Mouse (Mus musculus) heart, embryonic 12.5 days (tissue): Measurements from ENCODE around the gene Sap30. TPM values are rescaled to one million over a fixed set of nuclear protein-coding genes. Genes with fewer than 3 reads are reported as not detected.
"Not testable (repeated sequence)": the region's sequence is repeated elsewhere in the genome, so short reads cannot be mapped to it uniquely, and the experiment has no call there.

ENCODE experiments used
- ATAC-seq: fragments of 200-750 bp; cut with Nextera tagmentation; 2 replicates; pipeline ENCODE4 v1.8.0; 2017; ENCODE audit warnings: moderate TSS enrichment, moderate library complexity; ENCODE audit not compliant: insufficient number of reproducible peaks, low FRiP score
- H3K27ac ChIP-seq: fragments of 300-500 bp; sonication (generic); 2 replicates; pipeline ENCODE4 v1.5.1; 2016; ENCODE audit warnings: mild to moderate bottlenecking, moderate library complexity; ENCODE audit not compliant: poor library complexity, severe bottlenecking
- H3K27me3 ChIP-seq: fragments of 300-500 bp; sonication (generic); replicated peaks from 2 replicates; pipeline ENCODE4 v1.6.1; 2016; ENCODE audit warnings: mild to moderate bottlenecking, moderate library complexity
- H3K36me3 ChIP-seq: fragments of 300-500 bp; sonication (generic); 2 replicates; pipeline ENCODE4 v1.6.1; 2016; ENCODE audit warnings: mild to moderate bottlenecking, moderate library complexity
- H3K4me1 ChIP-seq: fragments of 300-500 bp; sonication (generic); replicated peaks from 2 replicates; pipeline ENCODE4 v1.6.1; 2016; ENCODE audit warnings: mild to moderate bottlenecking
- H3K4me2 ChIP-seq: fragments of 300-500 bp; sonication (generic); 2 replicates; pipeline ENCODE4 v1.6.1; 2016; ENCODE audit warnings: mild to moderate bottlenecking, moderate library complexity
- H3K4me3 ChIP-seq: fragments of 300-500 bp; sonication (generic); 2 replicates; pipeline ENCODE4 v1.5.1; 2016; ENCODE audit warnings: mild to moderate bottlenecking
- H3K9ac ChIP-seq: fragments of 300-500 bp; sonication (generic); 2 replicates; pipeline ENCODE4 v1.6.1; 2016; ENCODE audit warnings: mild to moderate bottlenecking, moderate library complexity
- H3K9me3 ChIP-seq: fragments of 300-500 bp; sonication (generic); replicated peaks from 2 replicates; pipeline ENCODE4 v1.6.1; 2016; ENCODE audit warnings: mild to moderate bottlenecking, moderate library complexity
- WGBS: fragments of 180-500 bp; shearing (Covaris S2); methylation state at CpG from one replicate; pipeline ENCODE4 v1.1.7; 2016; 5-methylcytosine and 5-hydroxymethylcytosine counted together
- polyA plus RNA-seq: library from polyadenylated mRNA; unstranded; fragments of >200 nt; fragmentation: Nextera tagmentation; extraction: Ambion mirVana; gene quantifications from 2 replicates; pipeline ENCODE4 v1.2.1, GENCODE M21; 2016

The Sap30 gene
- polyA plus RNA-seq, 1 experiment from 2014 or later = 61.0 TPM

GRCm38 (mm10) chr8:57513178-57513661 is 25.6 kb upstream of the Sap30 start:
- not testable (repeated sequence) for H3K4me1 ChIP-seq, H3K27me3 ChIP-seq, ATAC-seq, H3K9me3 ChIP-seq
- peak overlapping the region; percentile 73 for H3K4me2 ChIP-seq
- WGBS = 15% methylated on average over 10 of the region's 10 CpGs
- peak overlapping the region; percentile 100 for H3K9ac ChIP-seq
- H3K36me3 ChIP-seq = peaks cover 35% of the 10 kb centered on the region
- peak overlapping the region; percentile 90 for H3K4me3 ChIP-seq
- peak overlapping the region; percentile 100 for H3K27ac ChIP-seq

GRCm38 (mm10) chr8:57512141-57513056 is 24.7 kb upstream of the Sap30 start:
- Histone ChIP-seq H3K4me1 (peaks cover 7% of the 10 kb centered on the region), H3K4me3 (peak overlapping the region; percentile 90), H3K36me3 (peaks cover 29% of the 10 kb centered on the region), H3K27me3 (no peaks in the 10 kb centered on the region), H3K27ac (peak overlapping the region; percentile 100), H3K4me2 (peak overlapping the region; percentile 73), H3K9me3 (no peaks in the 10 kb centered on the region), H3K9ac (peak overlapping the region; percentile 100)
- ATAC-seq = peak; percentile 60
- WGBS = 1% methylated on average over 88 of the region's 96 CpGs

- ATAC-seq = peak; percentile 100
- Histone ChIP-seq H3K36me3 (peaks cover 28% of the 10 kb centered on the region), H3K9me3 (no peaks in the 10 kb centered on the region), H3K4me2 (peak within 1 kb of the TSS; percentile 93), H3K4me1 (peaks cover 7% of the 10 kb centered on the region), H3K27ac (peak within 1 kb of the TSS; percentile 100), H3K4me3 (peak within 1 kb of the TSS; percentile 90), H3K9ac (peak within 1 kb of the TSS; percentile 100), H3K27me3 (no peaks in the 10 kb centered on the region)
- under 1% methylated on average over 63 of the region's 63 CpGs for WGBS
These were observed 23.9 kb upstream of the Sap30 start, which contains the start of gene Hmgb2 for GRCm38 (mm10) chr8:57511316-57512118. Gene Hmgb2 (plus strand): TSS chr8:57511907.

- Histone ChIP-seq H3K9ac (peak overlapping the region; percentile 95), H3K36me3 (peaks cover 22% of the 10 kb centered on the region), H3K4me1 (peaks cover 7% of the 10 kb centered on the region), H3K27ac (peak overlapping the region; percentile 88), H3K4me2 (peak overlapping the region; percentile 93), H3K4me3 (peak overlapping the region; percentile 90), H3K9me3 (no peaks in the 10 kb centered on the region), H3K27me3 (no peaks in the 10 kb centered on the region)
- WGBS = 2% methylated on average over 31 of the region's 31 CpGs
- ATAC-seq = no peak
These were observed 23.2 kb upstream of the Sap30 start for GRCm38 (mm10) chr8:57510791-57511315.

GRCm38 (mm10) chr8:57508657-57509056 is 21.0 kb upstream of the Sap30 start:
- Histone ChIP-seq H3K9ac (no peak overlapping the region), H3K4me1 (peaks cover 7% of the 10 kb centered on the region), H3K4me3 (no peak overlapping the region), H3K27ac (no peak overlapping the region), H3K27me3 (no peaks in the 10 kb centered on the region), H3K4me2 (no peak overlapping the region), H3K9me3 (no peaks in the 10 kb centered on the region), H3K36me3 (peaks cover 12% of the 10 kb centered on the region)
- 78% methylated on average over 4 of the region's 4 CpGs for WGBS
- no peak for ATAC-seq

- Histone ChIP-seq H3K27ac (no peak overlapping the region), H3K4me3 (no peak overlapping the region), H3K4me1 (peaks cover 4% of the 10 kb centered on the region), H3K9ac (no peak overlapping the region), H3K27me3 (no peaks in the 10 kb centered on the region), H3K4me2 (no peak overlapping the region), H3K9me3 (peaks cover 3% of the 10 kb centered on the region; the same call in 1 of the 2 replicates), H3K36me3 (peaks cover 6% of the 10 kb centered on the region)
- WGBS = 81% methylated on average over 4 of the region's 4 CpGs
- ATAC-seq = no peak
These were observed 19.9 kb upstream of the Sap30 start for GRCm38 (mm10) chr8:57507556-57508063.

GRCm38 (mm10) chr8:57505500-57505899 is 17.8 kb upstream of the Sap30 start:
- WGBS = 69% methylated on average over 1 of the region's 1 CpGs
- ATAC-seq = not testable (repeated sequence)

GRCm38 (mm10) chr8:57503641-57504040 is 16.0 kb upstream of the Sap30 start:
- Histone ChIP-seq H3K36me3 (peaks cover 6% of the 10 kb centered on the region), H3K9me3 (peaks cover 3% of the 10 kb centered on the region; the same call in 1 of the 2 replicates), H3K4me2 (no peak overlapping the region), H3K9ac (no peak overlapping the region), H3K4me1 (peaks cover 7% of the 10 kb centered on the region; the same call in 1 of the 2 replicates), H3K27me3 (no peaks in the 10 kb centered on the region), H3K27ac (no peak overlapping the region), H3K4me3 (no peak overlapping the region)
- 52% methylated on average over 5 of the region's 5 CpGs for WGBS
- no peak for ATAC-seq

More at GRCm38 (mm10) chr8:57505500-57505899, 17.8 kb upstream of the Sap30 start:
- not testable (repeated sequence) for H3K9me3 ChIP-seq, H3K4me1 ChIP-seq, H3K36me3 ChIP-seq, H3K27me3 ChIP-seq, H3K27ac ChIP-seq, H3K9ac ChIP-seq, H3K4me3 ChIP-seq, H3K4me2 ChIP-seq

- Histone ChIP-seq H3K9me3 (peaks cover 3% of the 10 kb centered on the region; the same call in 1 of the 2 replicates), H3K4me1 (peaks cover 10% of the 10 kb centered on the region; the same call in 1 of the 2 replicates), H3K36me3 (peaks cover 10% of the 10 kb centered on the region), H3K4me3 (no peak overlapping the region), H3K27ac (no peak overlapping the region), H3K9ac (no peak overlapping the region), H3K27me3 (no peaks in the 10 kb centered on the region), H3K4me2 (no peak overlapping the region)
- WGBS = 63% methylated on average over 17 of the region's 17 CpGs
- ATAC-seq = no peak
These were observed 11.3 kb upstream of the Sap30 start for GRCm38 (mm10) chr8:57498847-57499511.

- Histone ChIP-seq H3K9me3 (peaks cover 3% of the 10 kb centered on the region; the same call in 1 of the 2 replicates), H3K9ac (no peak overlapping the region), H3K27me3 (no peaks in the 10 kb centered on the region), H3K4me1 (peaks cover 10% of the 10 kb centered on the region; the same call in 1 of the 2 replicates), H3K36me3 (peaks cover 10% of the 10 kb centered on the region), H3K4me2 (no peak overlapping the region), H3K4me3 (no peak overlapping the region), H3K27ac (no peak overlapping the region)
- ATAC-seq = no peak
- WGBS = 74% methylated on average over 8 of the region's 8 CpGs
These were observed 10.8 kb upstream of the Sap30 start for GRCm38 (mm10) chr8:57498494-57498846.
